Mouse (Mus musculus) cerebellum, postnatal 10 days (tissue): Measurements from ENCODE around the gene Olfr156.
"Not testable (repeated sequence)": the region's sequence is repeated elsewhere in the genome, so short reads cannot be mapped to it uniquely, and the experiment has no call there.

ENCODE experiments used
- DNase-seq, 2 experiments: peaks; one replicate each; pipeline ENCODE4 v3.0.0; 2021; ENCODE audit warnings: mixed read lengths in 2 of 2

Olfr156 gene

GRCm38 (mm10) chr4:43823845-43824337 lies at the start of gene Olfr156:
Gene Olfr156, minus strand, starts transcription at chr4:43823895.
- peak; percentile 10 to 16 for DNase-seq

GRCm38 (mm10) chr4:43869821-43870220 lies 46.1 kb upstream of the Olfr156 start:
- DNase-seq: no peak

- DNase-seq: no peak
These were observed 39.6 kb upstream of the Olfr156 start for GRCm38 (mm10) chr4:43863298-43863697.

GRCm38 (mm10) chr4:43860744-43861519 lies 37.2 kb upstream of the Olfr156 start:
- peak; percentile 83 to 87 for DNase-seq

GRCm38 (mm10) chr4:43859886-43860285 lies 36.2 kb upstream of the Olfr156 start:
- DNase-seq: no peak

- no peak for DNase-seq
These were observed 30.4 kb upstream of the Olfr156 start for GRCm38 (mm10) chr4:43854101-43854500.

- no peak for DNase-seq
These were observed 27.6 kb upstream of the Olfr156 start, which contains the start of gene Olfr155 for GRCm38 (mm10) chr4:43851265-43851664. Gene Olfr155, plus strand, starts transcription at chr4:43851565.

- DNase-seq: no peak
These were observed 16.4 kb upstream of the Olfr156 start, which contains the start of gene Olfr157 for GRCm38 (mm10) chr4:43840101-43840500. Gene Olfr157, minus strand, starts transcription at chr4:43840201.

- no peak for DNase-seq
These were observed 14.6 kb upstream of the Olfr156 start for GRCm38 (mm10) chr4:43838326-43838725.

GRCm38 (mm10) chr4:43834749-43835148 lies 11.1 kb upstream of the Olfr156 start:
- DNase-seq: no peak

- no peak for DNase-seq
These were observed 10.1 kb upstream of the Olfr156 start for GRCm38 (mm10) chr4:43833752-43834151.

- DNase-seq: peak in 1 of 2 experiments; percentile 10
These were observed 8.3 kb upstream of the Olfr156 start for GRCm38 (mm10) chr4:43832031-43832430.

GRCm38 (mm10) chr4:43828806-43829205 lies 5.1 kb upstream of the Olfr156 start:
- DNase-seq: no peak

GRCm38 (mm10) chr4:43822896-43823550 lies 672 bp downstream of the Olfr156 start:
- no peak for DNase-seq

GRCm38 (mm10) chr4:43798936-43799335 lies 24.8 kb downstream of the Olfr156 start:
- no peak for DNase-seq

GRCm38 (mm10) chr4:43795844-43796243 lies 27.9 kb downstream of the Olfr156 start:
- not testable (repeated sequence) for DNase-seq

GRCm38 (mm10) chr4:43795296-43795695 lies 28.4 kb downstream of the Olfr156 start:
- peak in 1 of 2 experiments; percentile 4 for DNase-seq

GRCm38 (mm10) chr4:43772304-43772703 lies 51.4 kb downstream of the Olfr156 start:
- no peak for DNase-seq

- no peak for DNase-seq
These were observed 52.1 kb downstream of the Olfr156 start for GRCm38 (mm10) chr4:43771626-43772025.

- DNase-seq: no peak
These were observed 52.8 kb downstream of the Olfr156 start, which contains the start of gene Olfr159 for GRCm38 (mm10) chr4:43770909-43771308. Gene Olfr159, minus strand, starts transcription at chr4:43771009.
